Mouse (Mus musculus) MEL-GATA-1-ER (cell line): ENCODE measurements around the gene Zfp97.
"Not testable (repeated sequence)": the region's sequence is repeated elsewhere in the genome, so short reads cannot be mapped to it uniquely, and the experiment has no call there.

Source experiments
- DNase-seq: peaks from one replicate; pipeline ENCODE4 v3.0.0-alpha.2; 2012; ENCODE audit warnings: low read depth; ENCODE audit errors: extremely low read depth

Gene Zfp97

DNA sequence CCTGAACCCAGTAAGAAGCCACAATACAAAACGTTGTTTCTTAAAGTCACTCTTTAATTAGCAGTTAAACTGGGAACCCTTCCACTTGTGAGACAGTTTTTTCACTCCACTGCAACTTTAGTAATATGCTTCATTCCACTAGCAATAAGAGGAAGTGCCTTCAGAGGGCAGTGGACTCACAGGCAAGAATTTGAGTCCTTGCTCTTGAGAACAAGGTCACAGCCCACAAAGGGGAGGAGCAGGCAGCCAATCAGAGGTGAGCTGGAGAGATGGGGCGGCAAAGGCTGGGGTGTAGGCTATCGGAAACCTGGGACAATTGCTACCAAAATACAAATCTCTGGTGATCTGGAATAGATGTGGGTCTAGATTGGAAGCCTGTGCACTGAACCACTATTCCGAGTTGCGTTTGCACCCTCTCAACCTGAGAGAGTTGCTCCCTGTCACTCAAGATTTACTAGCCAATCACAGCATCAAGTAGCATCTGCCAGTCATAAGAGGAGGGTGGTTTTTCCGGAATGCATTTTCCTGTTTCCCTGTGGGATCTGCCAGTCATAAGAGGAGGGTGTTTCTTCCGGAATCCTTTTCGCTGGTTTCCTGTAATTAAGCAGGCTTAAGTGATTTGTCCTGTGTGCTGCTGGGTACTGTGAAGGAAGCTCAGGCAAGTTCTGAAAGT lies at the start of gene Zfp97:
TSS of gene Zfp97 (plus strand) at position 586 of the 673 bp plus-strand sequence.
- DNase-seq, result not testable (repeated sequence)

DNA sequence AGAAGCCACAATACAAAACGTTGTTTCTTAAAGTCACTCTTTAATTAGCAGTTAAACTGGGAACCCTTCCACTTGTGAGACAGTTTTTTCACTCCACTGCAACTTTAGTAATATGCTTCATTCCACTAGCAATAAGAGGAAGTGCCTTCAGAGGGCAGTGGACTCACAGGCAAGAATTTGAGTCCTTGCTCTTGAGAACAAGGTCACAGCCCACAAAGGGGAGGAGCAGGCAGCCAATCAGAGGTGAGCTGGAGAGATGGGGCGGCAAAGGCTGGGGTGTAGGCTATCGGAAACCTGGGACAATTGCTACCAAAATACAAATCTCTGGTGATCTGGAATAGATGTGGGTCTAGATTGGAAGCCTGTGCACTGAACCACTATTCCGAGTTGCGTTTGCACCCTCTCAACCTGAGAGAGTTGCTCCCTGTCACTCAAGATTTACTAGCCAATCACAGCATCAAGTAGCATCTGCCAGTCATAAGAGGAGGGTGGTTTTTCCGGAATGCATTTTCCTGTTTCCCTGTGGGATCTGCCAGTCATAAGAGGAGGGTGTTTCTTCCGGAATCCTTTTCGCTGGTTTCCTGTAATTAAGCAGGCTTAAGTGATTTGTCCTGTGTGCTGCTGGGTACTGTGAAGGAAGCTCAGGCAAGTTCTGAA lies 57.7 kb downstream of the Zfp97 start:
- not testable (repeated sequence) for DNase-seq

DNA sequence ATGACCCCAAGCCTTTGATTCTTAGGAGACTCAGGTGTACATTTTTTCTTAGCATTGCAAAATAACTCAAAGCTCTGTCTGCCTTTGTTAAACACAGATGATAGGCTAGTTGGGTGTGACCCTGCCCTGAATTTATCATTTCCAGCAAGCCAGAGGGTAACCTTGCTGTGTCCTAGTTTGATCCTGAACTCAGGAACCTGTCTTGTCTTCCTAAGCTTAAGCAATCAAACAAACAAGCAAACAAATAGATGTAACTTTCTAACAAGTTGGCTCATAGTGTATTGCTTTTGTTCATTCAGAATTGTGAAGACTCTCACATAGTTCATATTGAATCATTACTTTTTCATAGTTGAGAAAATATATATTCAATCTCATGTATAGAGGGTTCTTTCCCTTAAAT lies 73.5 kb downstream of the Zfp97 start:
- DNase-seq, result not testable (repeated sequence)

DNA sequence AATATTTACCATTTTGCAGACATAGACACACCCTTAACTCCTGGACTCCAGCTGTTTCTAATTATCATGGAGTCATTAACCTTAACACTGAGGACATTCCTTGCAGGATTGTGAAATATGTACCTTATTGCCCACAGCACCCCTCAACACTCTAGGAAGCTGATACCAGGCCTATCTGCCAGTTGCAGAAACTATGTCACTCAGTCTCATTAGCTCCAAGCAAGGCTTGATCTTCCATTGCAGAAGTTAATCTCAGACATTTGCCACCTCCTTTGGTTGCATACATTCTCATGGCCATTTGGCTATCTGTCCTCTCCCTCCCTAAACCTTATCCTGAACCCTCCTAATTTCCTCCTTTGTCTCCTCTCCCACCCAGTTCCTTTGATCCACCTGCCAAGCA lies 74.0 kb downstream of the Zfp97 start:
- DNase-seq, result no peak

DNA sequence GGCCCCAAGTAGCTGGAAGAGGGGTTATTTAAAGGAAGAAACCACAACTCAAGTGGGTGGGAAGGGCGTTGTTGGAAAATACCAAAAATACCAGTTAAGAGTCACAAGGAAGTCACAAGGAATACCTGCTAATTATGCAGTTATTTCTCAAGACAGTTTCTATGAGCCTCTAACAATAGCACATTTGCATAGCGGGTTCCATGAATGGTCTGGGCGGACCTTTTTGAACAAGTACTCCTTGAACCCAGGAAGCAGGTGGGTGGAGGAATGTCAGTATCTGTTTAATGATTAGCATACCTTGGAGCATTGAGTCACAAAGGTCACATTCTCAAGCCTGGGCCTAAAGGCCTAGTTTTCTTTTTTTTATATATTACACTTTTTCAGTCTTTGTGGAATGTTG lies 74.9 kb downstream of the Zfp97 start:
- not testable (repeated sequence) for DNase-seq
